Mouse (Mus musculus) layer of hippocampus, postnatal 25 days (tissue): Measurements from ENCODE around the gene Kcnip3. TPM values are rescaled to one million over a fixed set of nuclear protein-coding genes. Genes with fewer than 3 reads are reported as not detected.

ENCODE experiments used
- DNase-seq, 2 experiments: peaks; one replicate each; pipeline ENCODE4 v3.0.0; 2022; ENCODE audit warnings: mixed read lengths in 2 of 2, low spot score in 1 of 2; ENCODE audit errors: extremely low spot score in 1 of 2
- total RNA-seq, 2 experiments: library from RNA; stranded (reverse); gene quantifications; 2 replicates each; pipeline ENCODE4 v1.2.3; 2021

Kcnip3 gene
- total RNA-seq, 2 experiments from 2014 or later = 63.9 to 73.7 TPM

GRCm38 (mm10) chr2:127416706-127417105 is 105.2 kb downstream of the Kcnip3 start:
- DNase-seq = no peak

GRCm38 (mm10) chr2:127415806-127416205 is 106.1 kb downstream of the Kcnip3 start:
- DNase-seq = no peak

- DNase-seq = no peak
These were observed 110.8 kb downstream of the Kcnip3 start for GRCm38 (mm10) chr2:127411126-127411525.

Other genes with a start within 250 kb of the Kcnip3 start
- 1 to 10 TPM; 1.2 to 1.3 TPM for gene Dusp2, start 185.9 kb downstream of the Kcnip3 start, total RNA-seq
- gene Astl, start 183.5 kb downstream of the Kcnip3 start, total RNA-seq = not detected
- gene Adra2b, start 158.9 kb downstream of the Kcnip3 start, total RNA-seq = under 1 TPM; 0.14 to 0.15 TPM
- under 1 TPM; 0.26 to 0.27 TPM for gene Gpat2, start 96.9 kb downstream of the Kcnip3 start, total RNA-seq
- gene Fahd2a, start 77.5 kb downstream of the Kcnip3 start, total RNA-seq = 10 to 100 TPM; 17.7 to 17.9 TPM
- under 1 TPM in 1 of 2 experiments, not detected in 1; 0.05 TPM for gene Prom2, start 19.4 kb upstream of the Kcnip3 start, total RNA-seq
- gene Zfp661, start 65.0 kb upstream of the Kcnip3 start, total RNA-seq = 1 to 10 TPM; 8.3 to 8.9 TPM
- gene Mrps5, start 65.1 kb upstream of the Kcnip3 start, total RNA-seq = 100 to 1,000 TPM in 1 of 2 experiments, 10 to 100 TPM in 1; 81.1 to 102 TPM
- gene Mal, start 134.6 kb upstream of the Kcnip3 start, total RNA-seq = 100 to 1,000 TPM; 190 to 231 TPM
- gene Mall, start 207.8 kb upstream of the Kcnip3 start, total RNA-seq = under 1 TPM; 0.39 to 0.82 TPM